In genomic region chr8:86721490-86721889, GRCm38 (mm10) we compare ENCODE assay signal across 20 mouse cellular contexts. TPM values are rescaled to one million over a fixed set of nuclear protein-coding genes. Genes with fewer than 3 reads are reported as not detected.
A peak's percentile ranks its signal among the peaks of the same experiment; 100 is the strongest.
DNase-seq lines count a peak whose midpoint lies in the region; ATAC-seq and TF ChIP-seq lines count a peak whose summit lies in the region.
"Had no signal": no experiment of that assay in that cellular context is flagged by ENCODE, and none has a peak within 500 bp of the region (broad histone marks: within the 10 kb centered on the region; RNA-seq: fewer than 3 reads in every experiment).

No protein-coding gene starts in this region.

- H3K9me3 ChIP-seq in midbrain, embryonic 11.5 days (ENCODE audit: control insufficient read depth, low read length), result no peaks in the 10 kb centered on the region
- no peaks in the 10 kb centered on the region for H3K9me3 ChIP-seq in midbrain, postnatal 0 days (ENCODE audit: low read length)
- H3K9me3 ChIP-seq: G1E had no signal

- H3K4me1 ChIP-seq in midbrain, embryonic 11.5 days (ENCODE audit: control insufficient read depth, insufficient read depth, low read length), result no peaks in the 10 kb centered on the region
- no peaks in the 10 kb centered on the region for H3K4me1 ChIP-seq in midbrain, postnatal 0 days (ENCODE audit: insufficient read depth, low read length)

- TF ChIP-seq CTCF in layer of hippocampus, adult 2 months (conservative IDR thresholded peaks at IDR 0.05), result no peak
- TF ChIP-seq CTCF in midbrain, postnatal 0 days (IDR thresholded peaks at IDR 0.05), result no peak

- no peak for ATAC-seq in midbrain, embryonic 11.5 days (ENCODE audit: low FRiP score)
- ATAC-seq in midbrain, postnatal 0 days (ENCODE audit: low FRiP score), result no peak
- ATAC-seq: activated CD4-positive, CD25-positive, alpha-beta regulatory T cell, adult 4 months; Patski had no signal

- H3K4me2 ChIP-seq in midbrain, embryonic 11.5 days, result no peak overlapping the region
- H3K4me2 ChIP-seq in midbrain, postnatal 0 days (ENCODE audit: low read depth, low read length, poor library complexity, severe bottlenecking), result no peak overlapping the region

- no peak overlapping the region for H3K9ac ChIP-seq in midbrain, embryonic 11.5 days (ENCODE audit: low read length)
- H3K9ac ChIP-seq in midbrain, postnatal 0 days (replicated peaks; ENCODE audit: low read length, poor library complexity, severe bottlenecking), result no peak overlapping the region

- no peak overlapping the region for H3K4me3 ChIP-seq in layer of hippocampus, adult 2 months
- no peak overlapping the region for H3K4me3 ChIP-seq in midbrain, embryonic 11.5 days (ENCODE audit: low read depth, low read length)
- H3K4me3 ChIP-seq in midbrain, postnatal 0 days (ENCODE audit: low read depth, low read length), result no peak overlapping the region

- no peaks in the 10 kb centered on the region for H3K36me3 ChIP-seq in midbrain, embryonic 11.5 days (ENCODE audit: control insufficient read depth, insufficient read depth, low read length)
- H3K36me3 ChIP-seq in midbrain, postnatal 0 days (ENCODE audit: insufficient read depth, low read length), result peaks cover 4% of the 10 kb centered on the region; the same call in 1 of the 2 replicates

- intact Hi-C loops in heart, postnatal 14 days (cut with DNase I), result no loop called here

- no peaks in the 10 kb centered on the region for H3K27me3 ChIP-seq in midbrain, embryonic 11.5 days (ENCODE audit: control insufficient read depth, insufficient read depth, low read length)
- no peaks in the 10 kb centered on the region for H3K27me3 ChIP-seq in midbrain, postnatal 0 days (ENCODE audit: insufficient read depth, low read length)
- H3K27me3 ChIP-seq: CH12.LX, Patski had no signal

- peak overlapping the region; percentile 57; the same call in 1 of the 2 replicates for H3K27ac ChIP-seq in layer of hippocampus, adult 2 months
- H3K27ac ChIP-seq in midbrain, embryonic 11.5 days (ENCODE audit: low read depth, low read length), result no peak overlapping the region
- H3K27ac ChIP-seq in midbrain, postnatal 0 days (ENCODE audit: low read depth, low read length), result no peak overlapping the region

- peak; percentile 54 for DNase-seq in heart, adult 11 months
- DNase-seq in heart, postnatal 14 days, result no peak
- no peak for DNase-seq in layer of hippocampus, adult 2 months (ENCODE audit: low spot score in 2 of 2)
- no peak for DNase-seq in layer of hippocampus, adult 9-11 months
- DNase-seq in midbrain, embryonic 11.5 days (ENCODE audit: low spot score, missing footprints), result peak; percentile 51
- no peak for DNase-seq in midbrain, postnatal 0 days (ENCODE audit: low spot score)
- DNase-seq: adrenal gland, adult 2 months; adrenal gland, adult 8-10 months; adrenal gland, postnatal 10 days; adrenal gland, postnatal 14 days; adrenal gland, postnatal 25 days; B cell, adult 2 months; cerebellum, adult 11 months; cerebellum, adult 11-12 months; cerebellum, adult 18-20 months had no signal

- 93% methylated on average over 2 of the region's 2 CpGs for WGBS in midbrain, embryonic 11.5 days
- WGBS in midbrain, postnatal 0 days, result 84% methylated on average over 2 of the region's 2 CpGs

RNA-seq across cellular contexts. Expression of gene Gm10638, which starts 24.0 kb away (rescaled TPM):
- total RNA-seq in heart, postnatal 14 days (2021), result 1 to 10 TPM; 2.8 to 3.0 TPM
- total RNA-seq in layer of hippocampus, adult 2 months (2021), result 1 to 10 TPM; 2.5 to 3.2 TPM
- polyA plus RNA-seq in midbrain, embryonic 11.5 days (2014; fragmentation: Nextera tagmentation; extraction: Ambion mirVana), result 6.1 and 7.8 TPM in 2 replicates
- total RNA-seq in midbrain, postnatal 0 days (2014; rRNA removed), result 1.5 and 1.9 TPM in 2 replicates
- 6.1 TPM in 2 replicates for polyA plus RNA-seq in midbrain, postnatal 0 days (2015; fragmentation: Nextera tagmentation; extraction: Ambion mirVana)
- polyA plus RNA-seq: activated CD4-positive, CD25-positive, alpha-beta regulatory T cell, adult 4 months; CD4-positive, CD25-positive, alpha-beta regulatory T cell, adult 4 months had no signal

RNA-seq across cellular contexts. Expression of gene Siah1a, which starts 24.2 kb away (rescaled TPM):
- 10 to 100 TPM; 16.8 to 19.1 TPM for total RNA-seq in heart, postnatal 14 days (2021)
- total RNA-seq in layer of hippocampus, adult 2 months (2021), result 10 to 100 TPM; 31.8 to 35.8 TPM
- polyA plus RNA-seq in midbrain, embryonic 11.5 days (2014; fragmentation: Nextera tagmentation; extraction: Ambion mirVana), result 77.6 and 90.5 TPM in 2 replicates
- 72.7 and 82.6 TPM in 2 replicates for total RNA-seq in midbrain, postnatal 0 days (2014; rRNA removed)
- 58.4 and 63.3 TPM in 2 replicates for polyA plus RNA-seq in midbrain, postnatal 0 days (2015; fragmentation: Nextera tagmentation; extraction: Ambion mirVana)

Comparison
In these comparisons a context has a peak if more than half of its experiments do, and no peak if none do; other contexts are left out.
1. DNase-seq: peak in heart, adult 11 months (single experiment) and midbrain, embryonic 11.5 days (single experiment); none in heart, postnatal 14 days (0 of 2), layer of hippocampus, adult 2 months (0 of 2), layer of hippocampus, adult 9-11 months (single experiment) and midbrain, postnatal 0 days (single experiment).